Mouse (Mus musculus) small intestine, adult 2 months (tissue): ENCODE data around the gene Dop1b.

Experiments used
- CTCF ChIP-seq: fragments of 200-500 bp; IDR thresholded peaks from 2 replicates; pipeline ENCODE4 v1.5.1; 2012; ENCODE audit warnings: low read depth, mild to moderate bottlenecking, control low read depth, inconsistent platforms, low read length, moderate library complexity, mixed read lengths; ENCODE audit not compliant: insufficient replicate concordance, insufficient read length; ENCODE audit errors: extremely low read depth
- POLR2A ChIP-seq: fragments of 200-500 bp; IDR thresholded peaks from 2 replicates; pipeline ENCODE4 v1.6.1; 2012; ENCODE audit warnings: low read depth, mild to moderate bottlenecking, control low read depth, inconsistent platforms, low read length, moderate library complexity

DNA sequence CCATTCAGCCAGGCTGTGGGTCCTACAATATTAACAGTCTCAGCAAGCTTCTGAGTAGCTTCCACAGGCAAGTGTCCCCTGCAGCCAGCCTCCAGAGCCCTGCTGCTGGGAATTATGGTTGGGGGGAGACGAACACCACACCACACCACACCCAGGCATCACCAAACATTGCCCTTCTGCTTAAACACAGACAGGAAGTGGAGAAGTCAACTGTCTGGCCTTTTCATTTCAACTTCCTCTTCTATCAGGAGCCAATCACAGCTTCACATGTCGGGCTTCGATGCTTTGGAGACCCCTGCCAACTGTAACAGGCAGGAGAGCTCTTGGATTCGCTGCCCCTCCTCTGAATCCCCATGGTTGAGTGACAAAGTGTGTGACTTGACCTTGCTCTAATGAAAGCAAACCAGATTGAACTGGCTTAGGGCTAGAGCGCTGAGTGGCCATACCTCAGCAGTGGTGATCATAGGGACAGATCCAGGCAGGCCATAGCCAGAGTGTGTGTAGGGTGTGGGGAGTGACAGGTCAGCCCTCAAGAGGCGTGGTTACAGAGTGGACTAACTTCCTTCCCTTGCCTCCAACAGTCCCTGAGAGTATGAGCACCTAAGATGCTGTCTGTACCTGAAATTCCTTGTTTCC, 20.4 kb upstream of the Dop1b start:
- TF ChIP-seq CTCF (no peak), POLR2A (no peak)
